Mouse (Mus musculus) forebrain, embryonic 16.5 days (tissue): ENCODE measurements at regions not wholly inside any gene's neighbourhood (a gene's known extent, or its start where the extent isn't known, plus 50 kb on each side); places are given as distances from the start of the nearest gene placed in this dataset.
"Not testable (repeated sequence)": the region's sequence is repeated elsewhere in the genome, so short reads cannot be mapped to it uniquely, and the experiment has no call there.

Source experiments
- ATAC-seq: fragments of 200-750 bp; cut with Nextera tagmentation; 2 replicates; pipeline ENCODE4 v1.8.0; 2017; ENCODE audit warnings: mild to moderate bottlenecking, moderate library complexity
- H3K27ac ChIP-seq: fragments of 300-500 bp; sonication (generic); 2 replicates; pipeline ENCODE4 v1.5.1; 2014; ENCODE audit warnings: low read length, control low read depth
- H3K27me3 ChIP-seq: fragments of 300-500 bp; sonication (generic); replicated peaks from 2 replicates; pipeline ENCODE4 v1.6.1; 2014; ENCODE audit warnings: low read length; ENCODE audit not compliant: control insufficient read depth, insufficient read depth
- H3K36me3 ChIP-seq: fragments of 300-500 bp; sonication (generic); 2 replicates; pipeline ENCODE4 v1.6.1; 2014; ENCODE audit not compliant: control insufficient read depth, insufficient read depth
- H3K4me1 ChIP-seq: fragments of 300-500 bp; sonication (generic); replicated peaks from 2 replicates; pipeline ENCODE4 v1.6.1; 2014; ENCODE audit warnings: low read length; ENCODE audit not compliant: control insufficient read depth, insufficient read depth
- H3K4me2 ChIP-seq: fragments of 300-500 bp; sonication (generic); 2 replicates; pipeline ENCODE4 v1.6.1; 2014; ENCODE audit warnings: mild to moderate bottlenecking, low read length, control low read depth
- H3K4me3 ChIP-seq: fragments of 300-500 bp; sonication (generic); replicated peaks from 2 replicates; pipeline ENCODE4 v1.5.1; 2014; ENCODE audit warnings: mild to moderate bottlenecking, low read length, control low read depth
- H3K9ac ChIP-seq: fragments of 300-500 bp; sonication (generic); replicated peaks from 2 replicates; pipeline ENCODE4 v1.6.1; 2014; ENCODE audit warnings: low read depth, low read length, control low read depth
- H3K9me3 ChIP-seq: fragments of 300-500 bp; sonication (generic); 2 replicates; pipeline ENCODE4 v1.6.1; 2016; ENCODE audit warnings: low read length; ENCODE audit not compliant: control insufficient read depth
- WGBS: fragments of 180-500 bp; shearing (Covaris S2); extraction: QIAGEN DNeasy Blood & Tissue Kit; methylation state at CpG from one replicate; pipeline ENCODE4 v1.1.7; 2014; 5-methylcytosine and 5-hydroxymethylcytosine counted together

GRCm38 (mm10) chr5:3141841-3142240, 199.4 kb upstream of the Cdk6 start:
- not testable (repeated sequence) for H3K9ac ChIP-seq, H3K4me2 ChIP-seq, H3K27me3 ChIP-seq, H3K27ac ChIP-seq, H3K4me3 ChIP-seq, H3K4me1 ChIP-seq, H3K36me3 ChIP-seq, H3K9me3 ChIP-seq
- ATAC-seq: peak; percentile 47; the same call in 1 of the 2 replicates
- 80% methylated on average over 11 of the region's 11 CpGs for WGBS

- peak; percentile 75 for ATAC-seq
- H3K4me3 ChIP-seq, H3K27me3 ChIP-seq, H3K4me2 ChIP-seq, H3K9me3 ChIP-seq, H3K4me1 ChIP-seq, H3K27ac ChIP-seq, H3K36me3 ChIP-seq, H3K9ac ChIP-seq: not testable (repeated sequence)
- 52% methylated on average over 8 of the region's 11 CpGs for whole genome bisulfite sequencing
These were observed 194.6 kb upstream of the Cdk6 start for GRCm38 (mm10) chr5:3146544-3147295.

GRCm38 (mm10) chr5:3149886-3150285, 191.4 kb upstream of the Cdk6 start:
- not testable (repeated sequence) for H3K4me3 ChIP-seq, ATAC-seq, H3K36me3 ChIP-seq, H3K4me2 ChIP-seq, H3K27me3 ChIP-seq, H3K9ac ChIP-seq, H3K4me1 ChIP-seq, H3K27ac ChIP-seq, H3K9me3 ChIP-seq
- 53% methylated on average over 5 of the region's 5 CpGs for WGBS

- H3K4me1 ChIP-seq, H3K9me3 ChIP-seq, H3K27me3 ChIP-seq, H3K4me3 ChIP-seq, H3K27ac ChIP-seq, H3K9ac ChIP-seq, ATAC-seq, H3K4me2 ChIP-seq, H3K36me3 ChIP-seq: not testable (repeated sequence)
- 13% methylated on average over 4 of the region's 4 CpGs for WGBS
These were observed 190.5 kb upstream of the Cdk6 start for GRCm38 (mm10) chr5:3150766-3151165.

GRCm38 (mm10) chr5:3151534-3152148, 189.6 kb upstream of the Cdk6 start:
- WGBS: 1% methylated on average over 12 of the region's 12 CpGs
- not testable (repeated sequence) for H3K4me1 ChIP-seq

GRCm38 (mm10) chr5:3152149-3152865, 189.0 kb upstream of the Cdk6 start:
- H3K4me2 ChIP-seq: peak overlapping the region; percentile 65
- not testable (repeated sequence) for H3K9me3 ChIP-seq, H3K36me3 ChIP-seq, H3K27ac ChIP-seq, H3K4me1 ChIP-seq, H3K27me3 ChIP-seq, H3K9ac ChIP-seq
- 16% methylated on average over 25 of the region's 26 CpGs for WGBS
- H3K4me3 ChIP-seq: peak overlapping the region; percentile 43
- ATAC-seq: peak; percentile 93

More at GRCm38 (mm10) chr5:3151534-3152148, 189.6 kb upstream of the Cdk6 start:
- not testable (repeated sequence) for H3K36me3 ChIP-seq, H3K9me3 ChIP-seq, H3K27ac ChIP-seq, ATAC-seq, H3K27me3 ChIP-seq, H3K9ac ChIP-seq
- Histone ChIP-seq H3K4me3 (peak overlapping the region; percentile 43), H3K4me2 (peak overlapping the region; percentile 65)

- ATAC-seq, H3K27me3 ChIP-seq: not testable (repeated sequence)
These were observed 175.8 kb upstream of the Cdk6 start for GRCm38 (mm10) chr5:3165511-3165910.

GRCm38 (mm10) chr5:3166496-3166895, 174.8 kb upstream of the Cdk6 start:
- H3K4me2 ChIP-seq, H3K9ac ChIP-seq, H3K27ac ChIP-seq, H3K9me3 ChIP-seq, H3K27me3 ChIP-seq, H3K4me3 ChIP-seq, ATAC-seq, H3K4me1 ChIP-seq, H3K36me3 ChIP-seq: not testable (repeated sequence)
- WGBS: 87% methylated on average over 2 of the region's 2 CpGs

More at GRCm38 (mm10) chr5:3165511-3165910, 175.8 kb upstream of the Cdk6 start:
- H3K4me3 ChIP-seq, H3K9ac ChIP-seq, H3K36me3 ChIP-seq, H3K4me1 ChIP-seq, H3K9me3 ChIP-seq, H3K4me2 ChIP-seq, H3K27ac ChIP-seq: not testable (repeated sequence)
- 89% methylated on average over 2 of the region's 2 CpGs for WGBS

- not testable (repeated sequence) for ATAC-seq, H3K9ac ChIP-seq, H3K4me2 ChIP-seq, H3K9me3 ChIP-seq, H3K4me3 ChIP-seq, H3K36me3 ChIP-seq, H3K27me3 ChIP-seq, H3K27ac ChIP-seq, H3K4me1 ChIP-seq
- WGBS: 88% methylated on average over 13 of the region's 13 CpGs
These were observed 147.7 kb upstream of the Cdk6 start for GRCm38 (mm10) chr5:3193592-3193991.
